Mouse (Mus musculus) mesoderm, embryonic 11.5 days (tissue): ENCODE results near the gene Gmeb2.

Source experiments
- DNase-seq: peaks from one replicate; pipeline ENCODE4 v3.0.0-alpha.2; 2012; ENCODE audit warnings: low read depth, low spot score

The Gmeb2 gene

GRCm38 (mm10) chr2:181287958-181288350 is at the start of gene Gmeb2:
TSS of gene Gmeb2 (minus strand) at chr2:181288035.
- peak; percentile 97 for DNase-seq

GRCm38 (mm10) chr2:181334023-181334422 is 46.2 kb upstream of the Gmeb2 start:
- peak; percentile 65 for DNase-seq

- DNase-seq, result no peak
Observed at GRCm38 (mm10) chr2:181332542-181332941, 44.7 kb upstream of the Gmeb2 start.

GRCm38 (mm10) chr2:181326098-181326497 is 38.3 kb upstream of the Gmeb2 start:
- no peak for DNase-seq

- no peak for DNase-seq
Observed at GRCm38 (mm10) chr2:181322136-181322535, 34.3 kb upstream of the Gmeb2 start.

- DNase-seq, result no peak
Observed at GRCm38 (mm10) chr2:181320103-181320499, 32.3 kb upstream of the Gmeb2 start.

GRCm38 (mm10) chr2:181319248-181320102 is 31.6 kb upstream of the Gmeb2 start, which contains the start of gene Rtel1:
TSS of gene Rtel1 (plus strand) at chr2:181319739.
- peak; percentile 92 for DNase-seq

- DNase-seq, result peak; percentile 78
Observed at GRCm38 (mm10) chr2:181314080-181314810, 26.4 kb upstream of the Gmeb2 start, which contains the start of gene Stmn3. TSS of gene Stmn3 (minus strand) at chr2:181314500.

- no peak for DNase-seq
Observed at GRCm38 (mm10) chr2:181313344-181314079, 25.7 kb upstream of the Gmeb2 start.

- no peak for DNase-seq
Observed at GRCm38 (mm10) chr2:181313006-181313343, 25.1 kb upstream of the Gmeb2 start.

GRCm38 (mm10) chr2:181312435-181312834 is 24.6 kb upstream of the Gmeb2 start:
- no peak for DNase-seq

GRCm38 (mm10) chr2:181307144-181307804 is 19.4 kb upstream of the Gmeb2 start:
- peak; percentile 65 for DNase-seq

- DNase-seq, result no peak
Observed at GRCm38 (mm10) chr2:181304944-181305343, 17.1 kb upstream of the Gmeb2 start.

- DNase-seq, result peak; percentile 71
Observed at GRCm38 (mm10) chr2:181302041-181302440, 14.2 kb upstream of the Gmeb2 start.

- no peak for DNase-seq
Observed at GRCm38 (mm10) chr2:181290937-181291336, 3.1 kb upstream of the Gmeb2 start.

- no peak for DNase-seq
Observed at GRCm38 (mm10) chr2:181288691-181289090, 856 bp upstream of the Gmeb2 start.

- peak; percentile 80 for DNase-seq
Observed at GRCm38 (mm10) chr2:181287338-181287957, 387 bp downstream of the Gmeb2 start.

- no peak for DNase-seq
Observed at GRCm38 (mm10) chr2:181286629-181287337, 1.1 kb downstream of the Gmeb2 start.

GRCm38 (mm10) chr2:181279968-181280367 is 7.9 kb downstream of the Gmeb2 start:
- DNase-seq, result no peak

GRCm38 (mm10) chr2:181277866-181278265 is 10.0 kb downstream of the Gmeb2 start:
- no peak for DNase-seq
